Mouse (Mus musculus) stomach, adult 2 months (tissue): Measurements from ENCODE around the gene A130010J15Rik. TPM values are rescaled to one million over a fixed set of nuclear protein-coding genes. Genes with fewer than 3 reads are reported as not detected.

Experiments
- polyA plus RNA-seq: library from polyadenylated mRNA; depleted of rRNA; stranded (reverse); fragments of >200 nt; gene quantifications from 2 replicates; pipeline ENCODE4 v1.2.3, GENCODE M21; 2012; rRNA removed

A130010J15Rik gene
- polyA plus RNA-seq, result 0.80 and 1.7 TPM in 2 replicates

GRCm38 (mm10) chr1:193167746-193168145, at the start of gene A130010J15Rik:
Gene A130010J15Rik (plus strand): TSS chr1:193168046.

GRCm38 (mm10) chr1:193129786-193130455, 37.9 kb upstream of the A130010J15Rik start, which contains the start of gene Diexf:
Gene Diexf (minus strand): TSS chr1:193130272.

GRCm38 (mm10) chr1:193152872-193153271, 15.0 kb upstream of the A130010J15Rik start, which contains the start of gene Irf6:
Gene Irf6 (plus strand): TSS chr1:193153111.

GRCm38 (mm10) chr1:193201383-193201778, 33.5 kb downstream of the A130010J15Rik start, which contains the start of gene Traf3ip3:
Gene Traf3ip3 (minus strand): TSS chr1:193201703.

GRCm38 (mm10) chr1:193207503-193207902, 39.7 kb downstream of the A130010J15Rik start, which contains the start of gene Lamb3:
Gene Lamb3 (plus strand): TSS chr1:193207699.

Other genes starting within 250 kb of the A130010J15Rik start
- not detected in 2 replicates for gene Syt14, start 132.3 kb upstream of the A130010J15Rik start, polyA plus RNA-seq
- 3.6 and 4.8 TPM in 2 replicates for gene Diexf, start 37.8 kb upstream of the A130010J15Rik start, polyA plus RNA-seq
- gene Irf6, start 14.9 kb upstream of the A130010J15Rik start, polyA plus RNA-seq, result 52.5 and 61.6 TPM in 2 replicates
- 0.12 and 0.22 TPM in 2 replicates for gene Traf3ip3, start 33.7 kb downstream of the A130010J15Rik start, polyA plus RNA-seq
- 21.6 and 33.5 TPM in 2 replicates for gene Lamb3, start 39.7 kb downstream of the A130010J15Rik start, polyA plus RNA-seq
- gene Hsd11b1, start 96.0 kb downstream of the A130010J15Rik start, polyA plus RNA-seq, result 4.6 and 6.2 TPM in 2 replicates
- gene G0s2, start 105.2 kb downstream of the A130010J15Rik start, polyA plus RNA-seq, result 19.3 and 35.3 TPM in 2 replicates
- 0.06 and 0.34 TPM in 2 replicates for gene Camk1g, start 202.3 kb downstream of the A130010J15Rik start, polyA plus RNA-seq